In genomic region chr12:86795838-86796232, GRCm38 (mm10) we compare ENCODE assay signal across 7 mouse cellular contexts.
DNase-seq lines count a peak whose midpoint lies in the region; ATAC-seq lines count a peak whose summit lies in the region.

No protein-coding gene starts in this region.

- no peak overlapping the region for H3K4me2 ChIP-seq in intestine, embryonic 15.5 days (replicated peaks)
- H3K4me2 ChIP-seq in midbrain, embryonic 14.5 days (ENCODE audit: low read length): no peak overlapping the region

- no peaks in the 10 kb centered on the region for H3K27me3 ChIP-seq in intestine, embryonic 15.5 days (replicated peaks)
- H3K27me3 ChIP-seq in limb, embryonic 10.5 days (ENCODE audit: low read depth, poor library complexity, severe bottlenecking): no peaks in the 10 kb centered on the region
- no peaks in the 10 kb centered on the region for H3K27me3 ChIP-seq in midbrain, embryonic 14.5 days (ENCODE audit: control insufficient read depth, insufficient read depth, low read length)

- no peak overlapping the region for H3K4me3 ChIP-seq in intestine, embryonic 15.5 days (replicated peaks)
- no peak overlapping the region for H3K4me3 ChIP-seq in limb, embryonic 10.5 days
- H3K4me3 ChIP-seq in midbrain, embryonic 14.5 days (replicated peaks; ENCODE audit: low read depth, low read length): no peak overlapping the region

- no peaks in the 10 kb centered on the region for H3K36me3 ChIP-seq in intestine, embryonic 15.5 days
- no peaks in the 10 kb centered on the region for H3K36me3 ChIP-seq in limb, embryonic 10.5 days
- H3K36me3 ChIP-seq in midbrain, embryonic 14.5 days (ENCODE audit: control insufficient read depth, insufficient read depth, low read length): no peaks in the 10 kb centered on the region

- DNase-seq in adrenal gland, adult 18-20 months (ENCODE audit: low spot score in 2 of 2): peak; percentile 80 to 82
- DNase-seq in cerebellum, postnatal 4 days (ENCODE audit: low spot score in 2 of 2): peak; percentile 62 to 85
- peak; percentile 81 for DNase-seq in gastrocnemius, postnatal 10 days
- DNase-seq in limb, embryonic 10.5 days (ENCODE audit: low spot score): peak; percentile 89
- DNase-seq in midbrain, embryonic 14.5 days: peak; percentile 95
- peak; percentile 79 for DNase-seq in spleen, adult 12 weeks (ENCODE audit: low spot score)

- WGBS in intestine, embryonic 15.5 days: 7% methylated on average over 4 of the region's 4 CpGs
- whole genome bisulfite sequencing in limb, embryonic 10.5 days: 0% methylated on average over 4 of the region's 4 CpGs
- 5% methylated on average over 4 of the region's 4 CpGs for WGBS in midbrain, embryonic 14.5 days

- H3K27ac ChIP-seq in intestine, embryonic 15.5 days: no peak overlapping the region
- H3K27ac ChIP-seq in limb, embryonic 10.5 days: peak overlapping the region; percentile 8; the same call in 1 of the 2 replicates
- peak overlapping the region; percentile 46 for H3K27ac ChIP-seq in midbrain, embryonic 14.5 days (replicated peaks; ENCODE audit: low read depth, low read length)

- peak; percentile 44 for ATAC-seq in intestine, embryonic 15.5 days
- peak; percentile 62; the same call in 1 of the 2 replicates for ATAC-seq in midbrain, embryonic 14.5 days (ENCODE audit: low FRiP score, low TSS enrichment)

- H3K9me3 ChIP-seq in intestine, embryonic 15.5 days: no peaks in the 10 kb centered on the region
- H3K9me3 ChIP-seq in limb, embryonic 10.5 days (replicated peaks): no peaks in the 10 kb centered on the region
- H3K9me3 ChIP-seq in midbrain, embryonic 14.5 days (ENCODE audit: control insufficient read depth, low read length): no peaks in the 10 kb centered on the region

- H3K9ac ChIP-seq in intestine, embryonic 15.5 days: no peak overlapping the region
- no peak overlapping the region for H3K9ac ChIP-seq in midbrain, embryonic 14.5 days (replicated peaks; ENCODE audit: low read length)

- H3K4me1 ChIP-seq in intestine, embryonic 15.5 days (replicated peaks): peaks cover 22% of the 10 kb centered on the region
- peaks cover 22% of the 10 kb centered on the region for H3K4me1 ChIP-seq in limb, embryonic 10.5 days
- peaks cover 25% of the 10 kb centered on the region for H3K4me1 ChIP-seq in midbrain, embryonic 14.5 days (ENCODE audit: control insufficient read depth, insufficient read depth, low read length)
